Mouse (Mus musculus) limb, embryonic 11.5 days (tissue): Measurements from ENCODE around the gene C1qtnf12. TPM values are rescaled to one million over a fixed set of nuclear protein-coding genes. Genes with fewer than 3 reads are reported as not detected.
A peak's percentile ranks its signal among the peaks of the same experiment; 100 is the strongest.

Source experiments
- ATAC-seq: fragments of 200-750 bp; cut with Nextera tagmentation; 2 replicates; pipeline ENCODE4 v1.8.0; 2017; ENCODE audit warnings: low read depth; ENCODE audit not compliant: insufficient number of reproducible peaks, low FRiP score, low TSS enrichment
- DNase-seq: peaks from one replicate; pipeline ENCODE4 v3.0.0-alpha.2; 2015; ENCODE audit warnings: low spot score
- H3K27ac ChIP-seq: fragments of 300-500 bp; sonication (generic); replicated peaks from 2 replicates; pipeline ENCODE4 v1.5.1; 2014; ENCODE audit warnings: low read depth, mild to moderate bottlenecking, low read length
- H3K27me3 ChIP-seq: fragments of 300-500 bp; sonication (generic); 2 replicates; pipeline ENCODE4 v1.6.1; 2014; ENCODE audit warnings: mild to moderate bottlenecking, low read length, mixed read lengths; ENCODE audit not compliant: control insufficient read depth, insufficient read depth
- H3K36me3 ChIP-seq: fragments of 300-500 bp; sonication (generic); 2 replicates; pipeline ENCODE4 v1.6.1; 2014; ENCODE audit warnings: mild to moderate bottlenecking, low read length, moderate library complexity, mixed read lengths; ENCODE audit not compliant: control insufficient read depth, insufficient read depth
- H3K4me1 ChIP-seq: fragments of 300-500 bp; sonication (generic); 2 replicates; pipeline ENCODE4 v1.6.1; 2014; ENCODE audit warnings: low read length, mixed read lengths; ENCODE audit not compliant: control insufficient read depth, insufficient read depth
- H3K4me2 ChIP-seq: fragments of 300-500 bp; sonication (generic); 2 replicates; pipeline ENCODE4 v1.6.1; 2014; ENCODE audit warnings: low read depth, mild to moderate bottlenecking, moderate library complexity; ENCODE audit not compliant: severe bottlenecking
- H3K4me3 ChIP-seq: fragments of 300-500 bp; sonication (generic); 2 replicates; pipeline ENCODE4 v1.5.1; 2014; ENCODE audit warnings: low read depth, low read length
- H3K9ac ChIP-seq: fragments of 300-500 bp; sonication (generic); 2 replicates; pipeline ENCODE4 v1.6.1; 2014; ENCODE audit warnings: mild to moderate bottlenecking, low read length
- H3K9me3 ChIP-seq: fragments of 300-500 bp; sonication (generic); 2 replicates; pipeline ENCODE4 v1.6.1; 2016; ENCODE audit warnings: low read length; ENCODE audit not compliant: control insufficient read depth
- WGBS: fragments of 180-500 bp; shearing (Covaris S2); extraction: QIAGEN DNeasy Blood & Tissue Kit; methylation state at CpG from one replicate; pipeline ENCODE4 v1.1.7; 2014; 5-methylcytosine and 5-hydroxymethylcytosine counted together
- polyA plus RNA-seq: library from polyadenylated mRNA; unstranded; fragments of >200 nt; fragmentation: Nextera tagmentation; extraction: Ambion mirVana; gene quantifications from 2 replicates; pipeline ENCODE4 v1.2.1, GENCODE M21; 2014

C1qtnf12 gene
- polyA plus RNA-seq, 1 experiment from 2014 or later, result 24.3 TPM

DNA sequence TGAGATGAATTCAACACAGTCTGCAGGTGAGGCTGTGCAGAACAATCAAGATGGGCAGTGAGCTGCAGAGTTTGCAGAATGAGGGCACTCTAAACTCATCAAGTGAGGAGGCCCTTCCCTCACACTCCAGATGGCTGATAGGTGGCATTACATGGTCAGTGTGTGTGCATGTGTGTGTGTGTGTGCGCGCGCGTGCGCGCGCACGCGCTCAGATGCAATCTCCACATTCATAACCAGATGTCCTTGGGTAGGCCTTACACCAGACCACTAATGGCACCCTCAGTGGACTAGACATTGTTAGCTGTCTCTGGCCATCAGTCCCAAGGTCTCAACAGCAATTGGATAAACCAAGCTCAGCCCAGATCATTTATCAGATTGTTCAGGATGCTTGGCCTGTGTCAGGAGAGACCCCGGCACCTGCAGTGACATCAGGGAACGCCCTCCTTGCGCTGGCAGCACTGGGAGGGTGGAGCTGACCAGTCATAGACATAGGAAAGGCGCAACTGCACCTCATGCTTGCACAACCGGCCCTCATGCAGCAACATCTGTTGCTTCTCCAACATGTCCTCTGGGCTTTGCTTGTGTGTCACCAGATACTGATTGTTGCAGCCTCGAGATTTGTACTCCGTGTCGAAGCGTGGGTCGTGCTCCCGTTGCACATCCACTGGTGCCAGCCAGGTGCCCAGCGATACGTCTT is 29.2 kb downstream of the C1qtnf12 start:
- peak overlapping the region; percentile 93 for H3K4me3 ChIP-seq
- 89% methylated on average over 22 of the region's 22 CpGs for WGBS
- no peak for ATAC-seq
- no peak for DNase-seq
- no peaks in the 10 kb centered on the region for H3K27me3 ChIP-seq
- H3K27ac ChIP-seq, result peak overlapping the region; percentile 89; the same call in 1 of the 2 replicates
- no peaks in the 10 kb centered on the region for H3K36me3 ChIP-seq
- H3K9ac ChIP-seq, result peak overlapping the region; percentile 85
- H3K9me3 ChIP-seq, result no peaks in the 10 kb centered on the region
- peaks cover 13% of the 10 kb centered on the region; the same call in 1 of the 2 replicates for H3K4me1 ChIP-seq
- peak overlapping the region; percentile 93 for H3K4me2 ChIP-seq

DNA sequence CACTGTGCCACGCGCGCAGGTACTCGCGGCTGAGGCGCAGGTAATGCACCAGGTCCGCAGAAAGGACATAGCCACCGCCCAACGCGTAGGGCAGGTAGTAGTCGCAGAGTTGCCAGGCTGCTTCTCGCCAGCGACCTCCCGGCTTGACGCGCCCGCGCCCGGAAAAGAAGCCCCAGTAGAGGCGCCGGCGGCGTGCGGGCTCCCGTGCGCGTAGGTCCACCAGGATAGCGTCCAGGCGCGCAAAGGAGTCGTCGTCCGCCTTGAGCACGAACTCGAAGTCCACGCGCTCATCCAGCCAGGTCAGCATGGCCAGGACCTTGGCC is 29.8 kb downstream of the C1qtnf12 start:
- Histone ChIP-seq H3K4me3 (peak overlapping the region; percentile 93), H3K36me3 (no peaks in the 10 kb centered on the region), H3K4me2 (peak overlapping the region; percentile 93), H3K9ac (peak overlapping the region; percentile 85), H3K4me1 (peaks cover 13% of the 10 kb centered on the region; the same call in 1 of the 2 replicates), H3K27ac (peak overlapping the region; percentile 89), H3K27me3 (no peaks in the 10 kb centered on the region), H3K9me3 (no peaks in the 10 kb centered on the region)
- WGBS, result 30% methylated on average over 36 of the region's 37 CpGs
- no peak for DNase-seq
- peak; percentile 32 for ATAC-seq

DNA sequence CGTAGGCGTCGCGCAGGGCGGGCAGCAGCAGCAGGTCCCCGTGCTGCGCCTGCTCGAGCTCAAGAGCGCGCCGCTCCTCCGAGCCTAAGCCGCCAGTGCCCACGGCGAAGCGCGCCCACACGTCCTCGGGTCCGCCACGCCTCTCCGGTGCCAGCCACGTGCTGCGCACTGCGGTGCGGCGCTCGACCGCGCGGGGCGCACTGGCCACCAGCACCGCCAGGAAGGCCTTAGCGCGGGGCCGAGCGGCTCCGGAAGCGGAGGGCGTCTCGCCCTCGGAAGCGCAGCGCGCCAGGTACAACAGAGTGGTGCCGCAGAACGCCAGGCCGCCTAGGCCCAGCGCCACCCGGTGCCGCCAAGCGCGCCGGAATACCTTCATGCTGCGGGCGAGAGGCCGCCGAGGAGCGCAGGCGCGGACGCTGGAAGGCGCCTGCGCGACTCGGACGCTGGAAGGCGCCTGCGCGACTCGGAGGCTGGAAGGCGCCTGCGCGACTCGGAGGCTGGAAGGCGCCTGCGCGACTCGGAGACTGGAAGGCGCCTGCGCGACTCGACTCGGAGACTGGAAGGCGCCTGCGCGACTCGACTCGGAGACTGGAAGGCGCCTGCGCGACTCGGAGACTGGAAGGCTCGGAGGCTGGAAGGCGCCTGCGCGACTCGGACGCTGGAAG is 30.3 kb downstream of the C1qtnf12 start, which contains the start of the genes B3galt6 and Sdf4:
TSS of gene B3galt6 (minus strand) at position 409 of the 665 bp plus-strand sequence.
TSS of gene Sdf4 (plus strand) at position 632 of the 665 bp plus-strand sequence.
- under 1% methylated on average over 94 of the region's 99 CpGs for WGBS
- peak; percentile 72 for ATAC-seq
- Histone ChIP-seq H3K36me3 (peaks cover under 1% of the 10 kb centered on the region; the same call in 1 of the 2 replicates), H3K4me2 (peak within 1 kb of the TSS; percentile 93), H3K4me3 (peak within 1 kb of the TSS; percentile 93), H3K27me3 (no peaks in the 10 kb centered on the region), H3K4me1 (peaks cover 13% of the 10 kb centered on the region; the same call in 1 of the 2 replicates), H3K27ac (peak within 1 kb of the TSS; percentile 89), H3K9me3 (no peaks in the 10 kb centered on the region), H3K9ac (peak within 1 kb of the TSS; percentile 90)
- DNase-seq, result peak; percentile 84

DNA sequence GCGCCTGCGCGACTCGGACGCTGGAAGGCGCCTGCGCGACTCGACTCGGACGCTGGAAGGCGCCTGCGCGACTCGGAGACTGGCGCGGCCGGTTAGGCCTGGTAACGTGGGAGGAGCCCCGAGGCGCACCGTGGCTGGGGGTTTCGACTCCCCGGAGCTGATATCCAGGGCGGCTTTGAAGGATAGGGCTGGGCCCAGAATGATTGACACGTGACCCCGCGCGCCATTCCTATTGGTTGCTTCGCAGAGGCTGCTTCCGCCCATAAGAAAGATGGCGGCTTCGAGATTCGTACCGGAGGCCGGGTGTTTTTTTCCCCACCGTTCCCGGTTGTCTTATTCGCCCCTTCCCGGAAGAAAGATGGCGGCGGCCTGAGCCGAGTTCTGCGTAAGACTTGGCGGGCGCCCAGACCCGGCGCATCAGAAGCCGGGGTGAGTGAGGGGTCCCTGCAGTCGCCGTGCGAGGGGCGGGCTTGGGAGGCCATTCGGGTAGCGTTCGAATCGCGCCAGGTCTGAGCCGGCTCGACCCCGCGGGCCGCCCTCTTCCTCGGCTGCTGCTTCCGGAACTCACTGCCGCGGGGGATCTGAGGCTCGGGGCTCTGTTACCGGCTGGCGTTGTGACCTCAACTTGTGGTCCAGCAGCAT is 30.9 kb downstream of the C1qtnf12 start:
- H3K27ac ChIP-seq, result peak overlapping the region; percentile 77
- H3K4me3 ChIP-seq, result peak overlapping the region; percentile 93
- H3K27me3 ChIP-seq, result no peaks in the 10 kb centered on the region
- H3K36me3 ChIP-seq, result peaks cover 7% of the 10 kb centered on the region
- H3K4me1 ChIP-seq, result peaks cover 13% of the 10 kb centered on the region; the same call in 1 of the 2 replicates
- peak; percentile 96 for DNase-seq
- H3K9ac ChIP-seq, result peak overlapping the region; percentile 90
- no peaks in the 10 kb centered on the region for H3K9me3 ChIP-seq
- under 1% methylated on average over 70 of the region's 70 CpGs for WGBS
- peak; percentile 82 for ATAC-seq
- peak overlapping the region; percentile 71 for H3K4me2 ChIP-seq

DNA sequence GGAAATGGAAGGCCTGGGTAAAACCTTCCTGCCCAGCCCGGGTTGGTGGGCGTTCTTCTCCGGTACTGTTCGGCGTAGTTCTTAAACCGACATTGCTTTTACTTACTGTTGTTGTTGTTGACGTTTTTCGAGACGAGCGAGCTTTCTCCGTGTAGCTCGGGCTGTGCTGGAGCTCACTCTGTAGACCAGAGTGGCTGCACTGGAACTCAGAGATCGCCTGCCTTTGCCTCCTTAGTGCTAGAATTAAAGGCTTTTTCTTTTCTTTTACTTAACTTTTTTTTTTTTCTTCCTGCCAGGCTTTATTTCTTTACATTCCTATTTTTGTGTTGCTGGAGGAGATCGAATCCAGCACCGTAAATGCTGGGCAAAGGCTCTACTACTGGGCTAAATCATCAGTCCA is 31.5 kb downstream of the C1qtnf12 start:
- H3K27me3 ChIP-seq, result no peaks in the 10 kb centered on the region
- peaks cover 7% of the 10 kb centered on the region for H3K36me3 ChIP-seq
- H3K27ac ChIP-seq, result peak overlapping the region; percentile 77; the same call in 1 of the 2 replicates
- no peak for DNase-seq
- peak overlapping the region; percentile 93 for H3K4me3 ChIP-seq
- no peak for ATAC-seq
- H3K4me2 ChIP-seq, result peak overlapping the region; percentile 71
- H3K4me1 ChIP-seq, result peaks cover 13% of the 10 kb centered on the region; the same call in 1 of the 2 replicates
- peak overlapping the region; percentile 90 for H3K9ac ChIP-seq
- H3K9me3 ChIP-seq, result no peaks in the 10 kb centered on the region
- 6% methylated on average over 15 of the region's 15 CpGs for WGBS

DNA sequence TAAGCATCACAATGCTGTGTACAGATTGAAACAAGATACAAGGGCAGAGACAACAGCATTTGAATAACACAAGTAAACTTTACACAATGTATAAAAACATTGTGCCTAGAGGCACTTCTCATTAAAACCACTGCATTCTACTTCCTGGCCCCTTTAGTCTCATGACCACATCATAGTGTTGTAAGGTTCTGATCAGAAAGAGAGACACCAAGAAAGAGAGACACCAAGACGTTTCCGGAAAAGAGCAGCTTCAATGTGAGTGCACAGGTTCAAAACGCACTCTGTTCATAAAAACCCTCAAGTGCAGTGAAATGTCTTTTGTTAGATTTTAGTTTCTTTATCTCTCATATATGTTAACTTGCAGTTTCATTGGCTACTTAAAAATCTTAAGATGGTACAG is 42.0 kb downstream of the C1qtnf12 start:
- ATAC-seq (no peak), DNase-seq (no peak)
- no peaks in the 10 kb centered on the region for H3K27me3 ChIP-seq
- H3K36me3 ChIP-seq, result peaks cover 31% of the 10 kb centered on the region
- no peak overlapping the region for H3K9ac ChIP-seq
- no peak overlapping the region for H3K4me3 ChIP-seq
- H3K27ac ChIP-seq, result no peak overlapping the region
- WGBS, result 89% methylated on average over 3 of the region's 3 CpGs
- no peaks in the 10 kb centered on the region for H3K9me3 ChIP-seq
- no peaks in the 10 kb centered on the region for H3K4me1 ChIP-seq
- no peak overlapping the region for H3K4me2 ChIP-seq

DNA sequence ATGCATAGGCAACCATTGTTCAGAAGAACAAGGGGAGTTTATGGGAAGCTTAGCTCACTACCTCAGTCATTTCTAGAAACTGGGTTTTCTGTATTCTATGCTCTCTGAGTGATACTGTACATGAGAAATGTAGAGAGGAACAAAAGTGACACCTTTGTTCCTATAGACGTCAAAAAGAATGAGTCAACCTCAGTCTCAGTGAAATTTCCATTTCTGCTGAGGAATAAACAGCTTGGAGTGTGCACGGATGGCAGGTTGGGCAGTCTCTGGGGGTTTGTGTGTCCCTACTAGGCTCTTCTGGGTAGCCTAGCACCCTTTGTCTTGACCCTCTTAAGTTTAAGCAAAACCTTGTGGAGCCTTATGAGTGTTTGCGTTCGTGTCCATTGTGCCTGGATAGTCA is 46.3 kb downstream of the C1qtnf12 start:
- ATAC-seq (no peak), DNase-seq (no peak)
- no peak overlapping the region for H3K4me2 ChIP-seq
- H3K27me3 ChIP-seq, result no peaks in the 10 kb centered on the region
- no peak overlapping the region for H3K9ac ChIP-seq
- peaks cover 25% of the 10 kb centered on the region for H3K36me3 ChIP-seq
- H3K9me3 ChIP-seq, result no peaks in the 10 kb centered on the region
- H3K4me3 ChIP-seq, result no peak overlapping the region
- no peaks in the 10 kb centered on the region for H3K4me1 ChIP-seq
- WGBS, result 94% methylated on average over 4 of the region's 4 CpGs
- no peak overlapping the region for H3K27ac ChIP-seq

DNA sequence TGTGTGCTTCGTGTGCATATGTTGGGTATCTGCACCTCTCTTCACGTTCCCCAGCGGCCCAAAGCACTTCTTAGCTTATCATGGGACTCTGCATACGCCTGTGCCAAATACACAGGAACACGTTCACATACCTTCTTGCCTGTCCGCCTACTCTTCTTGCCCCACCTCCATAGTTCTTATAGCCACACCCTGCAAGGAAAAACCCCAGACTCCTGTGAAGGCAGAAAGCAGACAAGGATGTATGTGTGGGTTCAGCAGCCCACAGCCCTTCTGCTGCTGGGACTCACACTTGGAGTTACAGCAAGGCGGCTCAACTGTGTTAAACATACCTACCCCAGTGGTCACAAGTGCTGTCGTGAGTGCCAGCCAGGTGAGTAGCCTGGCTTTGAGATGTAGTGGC is 51.5 kb downstream of the C1qtnf12 start, which contains the start of gene Tnfrsf4:
TSS of gene Tnfrsf4 (plus strand) at position 207 of the 400 bp plus-strand sequence.
- 85% methylated on average over 8 of the region's 8 CpGs for WGBS
- H3K9ac ChIP-seq, result no peak within 1 kb of the TSS
- ATAC-seq (no peak), DNase-seq (no peak)
- no peak within 1 kb of the TSS for H3K4me3 ChIP-seq
- no peak within 1 kb of the TSS for H3K27ac ChIP-seq
- peaks cover 19% of the 10 kb centered on the region for H3K36me3 ChIP-seq
- H3K27me3 ChIP-seq, result no peaks in the 10 kb centered on the region
- H3K4me1 ChIP-seq, result no peaks in the 10 kb centered on the region
- H3K4me2 ChIP-seq, result no peak within 1 kb of the TSS
- no peaks in the 10 kb centered on the region for H3K9me3 ChIP-seq
